Mouse (Mus musculus) forebrain, embryonic 16.5 days (tissue): ENCODE data around the gene Pi4kb. TPM values are rescaled to one million over a fixed set of nuclear protein-coding genes. Genes with fewer than 3 reads are reported as not detected.
"Not testable (repeated sequence)": the region's sequence is repeated elsewhere in the genome, so short reads cannot be mapped to it uniquely, and the experiment has no call there.

Source experiments
- ATAC-seq: fragments of 200-750 bp; cut with Nextera tagmentation; 2 replicates; pipeline ENCODE4 v1.8.0; 2017; ENCODE audit warnings: mild to moderate bottlenecking, moderate library complexity
- H3K27ac ChIP-seq: fragments of 300-500 bp; sonication (generic); 2 replicates; pipeline ENCODE4 v1.5.1; 2014; ENCODE audit warnings: low read length, control low read depth
- H3K27me3 ChIP-seq: fragments of 300-500 bp; sonication (generic); replicated peaks from 2 replicates; pipeline ENCODE4 v1.6.1; 2014; ENCODE audit warnings: low read length; ENCODE audit not compliant: control insufficient read depth, insufficient read depth
- H3K36me3 ChIP-seq: fragments of 300-500 bp; sonication (generic); 2 replicates; pipeline ENCODE4 v1.6.1; 2014; ENCODE audit not compliant: control insufficient read depth, insufficient read depth
- H3K4me1 ChIP-seq: fragments of 300-500 bp; sonication (generic); replicated peaks from 2 replicates; pipeline ENCODE4 v1.6.1; 2014; ENCODE audit warnings: low read length; ENCODE audit not compliant: control insufficient read depth, insufficient read depth
- H3K4me2 ChIP-seq: fragments of 300-500 bp; sonication (generic); 2 replicates; pipeline ENCODE4 v1.6.1; 2014; ENCODE audit warnings: mild to moderate bottlenecking, low read length, control low read depth
- H3K4me3 ChIP-seq: fragments of 300-500 bp; sonication (generic); replicated peaks from 2 replicates; pipeline ENCODE4 v1.5.1; 2014; ENCODE audit warnings: mild to moderate bottlenecking, low read length, control low read depth
- H3K9ac ChIP-seq: fragments of 300-500 bp; sonication (generic); replicated peaks from 2 replicates; pipeline ENCODE4 v1.6.1; 2014; ENCODE audit warnings: low read depth, low read length, control low read depth
- H3K9me3 ChIP-seq: fragments of 300-500 bp; sonication (generic); 2 replicates; pipeline ENCODE4 v1.6.1; 2016; ENCODE audit warnings: low read length; ENCODE audit not compliant: control insufficient read depth
- WGBS: fragments of 180-500 bp; shearing (Covaris S2); extraction: QIAGEN DNeasy Blood & Tissue Kit; methylation state at CpG from one replicate; pipeline ENCODE4 v1.1.7; 2014; 5-methylcytosine and 5-hydroxymethylcytosine counted together
- polyA plus RNA-seq: library from polyadenylated mRNA; unstranded; fragments of >200 nt; fragmentation: Nextera tagmentation; extraction: Ambion mirVana; gene quantifications from 2 replicates; pipeline ENCODE4 v1.2.1, GENCODE M21; 2015

Pi4kb gene
- polyA plus RNA-seq, 1 experiment from 2014 or later: 26.4 TPM

DNA sequence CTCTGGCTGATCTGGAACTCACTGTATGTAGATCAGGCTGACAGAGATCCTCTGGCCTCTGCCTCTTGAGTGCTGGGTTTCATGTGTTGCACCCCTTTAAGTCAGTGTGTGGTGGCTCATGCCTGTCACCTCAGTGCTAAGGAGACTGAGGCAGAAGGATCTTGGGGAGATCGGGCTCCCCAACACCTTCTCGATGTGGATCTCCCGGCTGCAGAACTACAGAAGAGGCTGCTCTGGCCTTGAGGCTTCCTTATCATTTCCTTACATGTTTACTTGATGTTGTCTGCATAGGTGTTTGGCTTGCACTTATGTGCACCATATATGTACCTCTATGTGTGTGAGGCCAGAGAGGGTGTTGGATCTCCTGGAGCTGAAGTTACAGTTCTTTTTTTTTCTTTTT lies 40.0 kb upstream of the Pi4kb start:
- H3K27ac ChIP-seq, H3K4me3 ChIP-seq, H3K27me3 ChIP-seq, H3K36me3 ChIP-seq, H3K4me1 ChIP-seq, H3K4me2 ChIP-seq, H3K9ac ChIP-seq, ATAC-seq, H3K9me3 ChIP-seq: not testable (repeated sequence)
- WGBS: 100% methylated on average over 3 of the region's 3 CpGs

DNA sequence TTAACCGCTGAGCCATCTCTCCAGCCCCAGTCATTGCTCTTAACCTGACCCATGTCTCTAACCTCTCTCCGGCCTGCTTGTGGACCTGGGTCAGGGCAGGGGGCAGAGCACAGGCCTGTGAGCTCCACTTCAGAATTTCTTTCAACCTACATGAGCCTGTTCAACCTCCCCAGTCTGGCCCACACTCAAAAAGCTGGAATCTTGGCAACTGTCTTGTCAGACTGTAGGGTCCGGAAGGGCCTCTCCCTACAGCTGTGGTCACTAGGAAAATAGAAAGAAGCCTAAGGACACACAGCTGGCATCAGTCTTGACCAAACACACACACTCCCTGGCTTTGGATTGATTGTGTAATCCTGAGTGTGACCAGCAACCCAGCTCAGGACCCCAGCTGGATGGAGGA lies 39.2 kb upstream of the Pi4kb start:
- not testable (repeated sequence) for H3K9me3 ChIP-seq, ATAC-seq, H3K36me3 ChIP-seq, H3K9ac ChIP-seq, H3K4me1 ChIP-seq, H3K27ac ChIP-seq, H3K4me3 ChIP-seq, H3K27me3 ChIP-seq, H3K4me2 ChIP-seq
- 94% methylated on average over 3 of the region's 3 CpGs for WGBS

DNA sequence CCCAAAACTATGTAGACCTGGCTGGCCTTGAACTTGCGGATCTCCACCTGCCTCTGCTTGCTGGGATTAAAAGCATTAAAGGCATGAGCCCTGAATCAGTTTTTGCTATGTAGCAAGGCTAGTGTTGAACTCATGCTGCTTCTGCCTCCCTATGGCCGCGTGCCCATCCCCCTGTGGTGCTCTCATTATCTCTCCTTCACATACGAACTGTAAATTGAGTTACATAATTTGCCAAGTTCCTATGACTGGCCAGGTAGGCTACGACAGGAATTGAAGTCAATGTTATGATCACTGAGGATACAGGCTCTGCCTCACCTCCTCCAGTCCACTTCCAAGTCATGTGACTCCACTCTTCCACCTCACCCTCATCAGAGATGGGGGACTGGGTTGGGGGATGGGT lies 38.4 kb upstream of the Pi4kb start:
- WGBS: 77% methylated on average over 5 of the region's 5 CpGs
- not testable (repeated sequence) for H3K27me3 ChIP-seq, H3K4me1 ChIP-seq, H3K4me3 ChIP-seq, H3K9ac ChIP-seq, H3K36me3 ChIP-seq, H3K27ac ChIP-seq, H3K9me3 ChIP-seq, H3K4me2 ChIP-seq, ATAC-seq

DNA sequence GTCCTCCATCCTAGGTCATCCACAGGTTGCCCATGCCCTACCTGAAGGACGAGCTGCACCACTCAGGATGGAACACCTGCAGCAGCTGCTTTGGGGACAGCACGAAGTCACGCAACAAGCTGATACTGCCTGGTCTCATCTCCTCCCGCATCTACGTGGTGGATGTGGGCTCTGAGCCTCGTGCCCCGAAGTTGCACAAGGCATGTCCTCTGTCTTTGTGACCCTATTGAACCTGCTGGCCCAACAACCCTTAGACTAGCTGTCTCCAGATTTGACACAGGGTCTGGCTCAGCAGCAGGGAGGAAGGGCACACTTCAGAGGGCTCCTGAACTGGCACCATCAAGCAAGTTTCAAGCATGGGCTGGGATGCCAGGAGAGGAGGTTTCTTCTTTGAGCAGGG lies 37.3 kb upstream of the Pi4kb start:
- not testable (repeated sequence) for H3K4me2 ChIP-seq, H3K9me3 ChIP-seq, H3K9ac ChIP-seq, H3K4me3 ChIP-seq, H3K4me1 ChIP-seq, H3K36me3 ChIP-seq, ATAC-seq, H3K27me3 ChIP-seq, H3K27ac ChIP-seq
- 91% methylated on average over 6 of the region's 7 CpGs for WGBS

DNA sequence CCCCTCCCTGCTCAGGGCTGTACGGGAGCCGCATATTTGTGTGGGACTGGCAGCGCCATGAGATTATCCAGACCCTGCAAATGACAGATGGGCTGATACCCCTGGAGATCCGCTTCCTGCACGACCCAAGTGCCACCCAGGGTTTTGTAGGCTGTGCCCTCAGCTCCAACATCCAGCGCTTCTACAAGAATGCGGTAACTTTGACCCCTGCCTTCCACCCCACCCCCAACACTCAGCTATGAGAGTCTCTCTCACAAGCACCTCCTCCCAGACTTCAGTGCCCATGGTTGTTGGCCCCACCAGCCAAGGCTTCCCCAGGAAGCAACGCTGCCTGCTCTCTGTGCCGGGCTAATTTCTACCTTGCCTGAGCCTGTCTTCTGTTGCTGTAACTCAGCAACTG lies 34.5 kb upstream of the Pi4kb start:
- not testable (repeated sequence) for H3K4me1 ChIP-seq, H3K4me3 ChIP-seq, ATAC-seq, H3K9me3 ChIP-seq, H3K9ac ChIP-seq, H3K4me2 ChIP-seq, H3K27me3 ChIP-seq, H3K36me3 ChIP-seq, H3K27ac ChIP-seq
- WGBS: 80% methylated on average over 9 of the region's 9 CpGs

DNA sequence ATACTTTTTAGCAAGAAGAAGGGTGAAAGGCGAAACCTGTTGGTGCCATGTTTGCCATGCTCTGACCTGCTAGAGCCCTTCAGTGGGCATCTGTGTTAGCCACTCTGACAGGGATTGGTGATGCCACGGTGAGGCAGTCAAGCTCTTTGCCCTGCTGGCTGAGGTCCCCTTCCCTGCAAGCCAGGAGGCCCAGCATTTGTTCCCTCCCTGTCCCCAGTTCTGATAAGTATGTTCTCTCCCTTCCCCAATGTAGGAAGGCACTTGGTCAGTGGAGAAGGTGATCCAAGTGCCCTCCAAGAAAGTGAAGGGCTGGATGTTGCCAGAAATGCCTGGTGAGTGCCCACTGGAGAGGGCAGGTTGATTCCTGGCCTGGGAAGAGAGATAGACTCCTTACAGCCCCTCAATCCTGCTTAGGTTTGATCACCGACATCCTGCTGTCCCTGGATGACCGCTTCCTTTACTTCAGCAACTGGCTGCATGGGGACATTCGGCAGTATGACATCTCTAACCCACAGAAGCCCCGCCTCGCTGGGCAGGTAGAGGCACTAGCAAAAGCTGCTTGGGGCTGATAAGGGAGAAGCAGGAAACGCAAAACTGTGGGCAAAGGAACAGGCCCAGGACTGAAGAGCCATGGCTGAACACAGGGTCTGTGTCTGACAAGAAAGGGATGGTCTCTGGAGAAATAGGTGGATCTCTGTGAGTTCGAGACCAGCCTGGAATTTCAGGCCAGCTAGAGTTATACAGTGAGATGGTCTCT lies 32.1 kb upstream of the Pi4kb start:
- not testable (repeated sequence) for H3K27ac ChIP-seq, H3K4me3 ChIP-seq, H3K9ac ChIP-seq, H3K4me2 ChIP-seq, H3K36me3 ChIP-seq, H3K27me3 ChIP-seq, H3K9me3 ChIP-seq, ATAC-seq, H3K4me1 ChIP-seq
- WGBS: 79% methylated on average over 9 of the region's 9 CpGs

DNA sequence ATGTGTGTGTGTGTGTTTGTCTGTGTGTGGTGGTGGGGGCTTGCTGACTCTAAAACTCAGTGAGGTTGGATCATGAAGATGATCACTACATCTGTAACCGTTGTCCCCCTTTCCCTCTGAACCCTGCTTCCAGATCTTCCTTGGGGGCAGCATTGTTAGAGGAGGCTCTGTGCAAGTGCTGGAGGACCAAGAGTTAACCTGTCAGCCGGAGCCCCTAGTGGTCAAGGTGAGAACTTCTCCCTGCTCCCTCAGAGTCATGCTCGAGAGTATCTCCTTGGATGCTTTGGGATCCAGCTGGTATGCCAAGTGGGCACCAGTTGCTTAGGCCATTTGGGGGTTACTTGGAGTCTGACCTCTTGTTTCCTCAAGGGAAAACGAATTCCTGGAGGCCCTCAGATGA lies 30.8 kb upstream of the Pi4kb start:
- H3K27ac ChIP-seq, H3K4me3 ChIP-seq, H3K4me1 ChIP-seq, H3K4me2 ChIP-seq, H3K27me3 ChIP-seq, H3K36me3 ChIP-seq, H3K9ac ChIP-seq, ATAC-seq, H3K9me3 ChIP-seq: not testable (repeated sequence)
- 22% methylated on average over 4 of the region's 4 CpGs for WGBS

DNA sequence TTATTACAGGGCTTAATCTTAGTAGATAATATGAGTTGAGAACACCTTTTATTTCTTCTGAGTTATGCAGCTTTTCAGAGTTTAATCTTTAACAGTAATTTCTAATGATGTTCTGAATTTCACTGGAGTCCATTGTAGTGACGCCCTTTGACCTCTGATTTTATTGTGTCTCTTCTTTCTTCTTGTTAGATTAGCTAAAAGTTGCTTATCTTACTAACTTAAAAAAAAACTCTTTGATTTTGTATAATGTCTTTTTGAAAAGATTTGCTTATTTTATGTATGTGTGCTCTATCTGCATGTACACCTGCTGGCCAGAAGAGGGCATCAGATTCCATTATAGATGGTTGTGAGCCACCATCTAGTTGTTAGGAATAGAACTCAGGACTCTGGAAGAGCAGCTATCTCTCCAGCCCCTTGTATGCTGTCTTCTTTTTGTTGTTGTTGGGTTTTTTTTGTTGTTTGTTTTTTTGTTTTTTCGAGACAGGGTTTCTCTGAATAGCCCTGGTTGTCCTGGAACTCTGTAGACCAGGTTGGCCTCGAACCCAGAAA lies 26.4 kb upstream of the Pi4kb start:
- Histone ChIP-seq H3K27me3 (no peaks in the 10 kb centered on the region), H3K27ac (no peak overlapping the region), H3K36me3 (no peaks in the 10 kb centered on the region), H3K4me1 (0 out of 2 replicates have a peak, but pooled peaks cover 1% of the 10 kb centered on the region), H3K9me3 (no peaks in the 10 kb centered on the region), H3K4me3 (no peak overlapping the region), H3K4me2 (no peak overlapping the region), H3K9ac (no peak overlapping the region)
- WGBS: 79% methylated on average over 3 of the region's 3 CpGs
- ATAC-seq: no peak

DNA sequence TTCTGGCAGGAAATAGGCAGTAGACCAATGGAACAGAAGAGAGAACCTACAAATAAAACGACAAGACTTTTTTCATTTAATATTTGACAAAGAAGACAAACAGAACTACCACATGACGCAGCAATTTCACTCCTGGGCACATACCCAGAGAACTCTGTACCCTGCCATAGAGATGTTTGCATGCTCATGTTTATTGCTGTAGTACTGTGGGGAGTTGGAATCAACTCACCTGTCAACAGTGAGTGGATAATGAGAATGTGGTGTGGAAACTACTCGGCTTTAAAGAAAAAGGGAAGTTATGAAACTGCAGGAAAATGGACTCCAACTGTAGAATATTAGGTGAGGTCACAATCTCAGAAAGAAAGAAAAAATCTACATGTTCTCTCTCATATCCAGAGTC lies 24.9 kb upstream of the Pi4kb start:
- H3K4me1 ChIP-seq: peaks cover 7% of the 10 kb centered on the region
- 86% methylated on average over 3 of the region's 3 CpGs for WGBS

DNA sequence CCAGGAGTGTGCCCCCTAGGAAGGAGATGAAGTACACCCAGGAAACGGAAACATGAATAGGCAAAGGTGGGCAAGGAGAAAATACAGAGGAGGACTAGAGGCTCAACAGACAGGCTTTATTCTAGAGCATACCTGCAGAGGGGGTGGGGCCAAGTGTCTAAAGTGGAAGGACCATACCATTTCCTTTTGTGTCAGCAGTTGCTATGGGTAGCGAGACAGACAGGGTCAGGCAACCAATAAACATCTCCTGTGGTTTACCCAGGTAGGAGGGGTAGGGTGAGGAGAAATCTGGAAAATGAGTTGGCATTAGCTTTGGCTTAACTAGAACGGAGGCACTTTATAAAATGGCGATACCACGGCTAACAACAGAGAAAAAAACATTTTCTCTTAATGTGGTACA lies 21.7 kb upstream of the Pi4kb start:
- no peak overlapping the region for H3K9ac ChIP-seq
- no peak for ATAC-seq
- no peaks in the 10 kb centered on the region for H3K27me3 ChIP-seq
- no peaks in the 10 kb centered on the region for H3K36me3 ChIP-seq
- WGBS: 67% methylated on average over 5 of the region's 5 CpGs
- no peak overlapping the region for H3K27ac ChIP-seq
- H3K4me2 ChIP-seq: peak overlapping the region; percentile 70
- H3K9me3 ChIP-seq: no peaks in the 10 kb centered on the region
- peaks cover 13% of the 10 kb centered on the region for H3K4me1 ChIP-seq
- peak overlapping the region; percentile 81 for H3K4me3 ChIP-seq

More for the DNA sequence above, 24.9 kb upstream of the Pi4kb start:
- Histone ChIP-seq H3K9me3 (no peaks in the 10 kb centered on the region), H3K27ac (no peak overlapping the region), H3K27me3 (no peaks in the 10 kb centered on the region), H3K4me3 (no peak overlapping the region), H3K4me2 (no peak overlapping the region), H3K9ac (no peak overlapping the region), H3K36me3 (no peaks in the 10 kb centered on the region)
- ATAC-seq: no peak
